Mouse (Mus musculus) forebrain, embryonic 16.5 days (tissue): Measurements from ENCODE around the gene Morf4l2. TPM values are rescaled to one million over a fixed set of nuclear protein-coding genes. Genes with fewer than 3 reads are reported as not detected.
A peak's percentile ranks its signal among the peaks of the same experiment; 100 is the strongest.

Source experiments
- ATAC-seq: fragments of 200-750 bp; cut with Nextera tagmentation; 2 replicates; pipeline ENCODE4 v1.8.0; 2017; ENCODE audit warnings: mild to moderate bottlenecking, moderate library complexity
- H3K27ac ChIP-seq: fragments of 300-500 bp; sonication (generic); 2 replicates; pipeline ENCODE4 v1.5.1; 2014; ENCODE audit warnings: low read length, control low read depth
- H3K27me3 ChIP-seq: fragments of 300-500 bp; sonication (generic); replicated peaks from 2 replicates; pipeline ENCODE4 v1.6.1; 2014; ENCODE audit warnings: low read length; ENCODE audit not compliant: control insufficient read depth, insufficient read depth
- H3K36me3 ChIP-seq: fragments of 300-500 bp; sonication (generic); 2 replicates; pipeline ENCODE4 v1.6.1; 2014; ENCODE audit not compliant: control insufficient read depth, insufficient read depth
- H3K4me1 ChIP-seq: fragments of 300-500 bp; sonication (generic); replicated peaks from 2 replicates; pipeline ENCODE4 v1.6.1; 2014; ENCODE audit warnings: low read length; ENCODE audit not compliant: control insufficient read depth, insufficient read depth
- H3K4me2 ChIP-seq: fragments of 300-500 bp; sonication (generic); 2 replicates; pipeline ENCODE4 v1.6.1; 2014; ENCODE audit warnings: mild to moderate bottlenecking, low read length, control low read depth
- H3K4me3 ChIP-seq: fragments of 300-500 bp; sonication (generic); replicated peaks from 2 replicates; pipeline ENCODE4 v1.5.1; 2014; ENCODE audit warnings: mild to moderate bottlenecking, low read length, control low read depth
- H3K9ac ChIP-seq: fragments of 300-500 bp; sonication (generic); replicated peaks from 2 replicates; pipeline ENCODE4 v1.6.1; 2014; ENCODE audit warnings: low read depth, low read length, control low read depth
- H3K9me3 ChIP-seq: fragments of 300-500 bp; sonication (generic); 2 replicates; pipeline ENCODE4 v1.6.1; 2016; ENCODE audit warnings: low read length; ENCODE audit not compliant: control insufficient read depth
- WGBS: fragments of 180-500 bp; shearing (Covaris S2); extraction: QIAGEN DNeasy Blood & Tissue Kit; methylation state at CpG from one replicate; pipeline ENCODE4 v1.1.7; 2014; 5-methylcytosine and 5-hydroxymethylcytosine counted together
- polyA plus RNA-seq: library from polyadenylated mRNA; unstranded; fragments of >200 nt; fragmentation: Nextera tagmentation; extraction: Ambion mirVana; gene quantifications from 2 replicates; pipeline ENCODE4 v1.2.1, GENCODE M21; 2015

Morf4l2 gene
- 581 and 603 TPM in 2 replicates for polyA plus RNA-seq

GRCm38 (mm10) chrX:136743459-136743858, at the start of gene Morf4l2:
Gene Morf4l2, minus strand, starts transcription at chrX:136743690.
- H3K4me3 ChIP-seq: peak within 1 kb of the TSS; percentile 52
- no peak for ATAC-seq
- peaks cover 8% of the 10 kb centered on the region for H3K4me1 ChIP-seq
- peak within 1 kb of the TSS; percentile 94 for H3K27ac ChIP-seq
- H3K9me3 ChIP-seq: no peaks in the 10 kb centered on the region
- H3K9ac ChIP-seq: peak within 1 kb of the TSS; percentile 56; the same call in 1 of the 2 replicates
- 87% methylated on average over 12 of the region's 12 CpGs for WGBS
- H3K4me2 ChIP-seq: peak within 1 kb of the TSS; percentile 63
- no peaks in the 10 kb centered on the region; the same call in 1 of the 2 replicates for H3K36me3 ChIP-seq
- no peaks in the 10 kb centered on the region for H3K27me3 ChIP-seq

- no peak overlapping the region for H3K27ac ChIP-seq
- H3K4me1 ChIP-seq: no peaks in the 10 kb centered on the region
- no peaks in the 10 kb centered on the region for H3K9me3 ChIP-seq
- ATAC-seq: no peak
- H3K4me2 ChIP-seq: no peak overlapping the region
- no peaks in the 10 kb centered on the region for H3K27me3 ChIP-seq
- H3K9ac ChIP-seq: no peak overlapping the region
- WGBS: 82% methylated on average over 4 of the region's 4 CpGs
- no peak overlapping the region for H3K4me3 ChIP-seq
- no peaks in the 10 kb centered on the region for H3K36me3 ChIP-seq
Measured at GRCm38 (mm10) chrX:136789446-136789845, 46.0 kb upstream of the Morf4l2 start.

- no peaks in the 10 kb centered on the region; the same call in 1 of the 2 replicates for H3K27me3 ChIP-seq
- no peak within 1 kb of the TSS for H3K4me2 ChIP-seq
- H3K36me3 ChIP-seq: no peaks in the 10 kb centered on the region
- no peak within 1 kb of the TSS for H3K9ac ChIP-seq
- peaks cover 2% of the 10 kb centered on the region; the same call in 1 of the 2 replicates for H3K4me1 ChIP-seq
- H3K27ac ChIP-seq: no peak within 1 kb of the TSS
- whole genome bisulfite sequencing: 76% methylated on average over 3 of the region's 3 CpGs
- ATAC-seq: no peak
- H3K4me3 ChIP-seq: no peak within 1 kb of the TSS
- no peaks in the 10 kb centered on the region for H3K9me3 ChIP-seq
Measured at GRCm38 (mm10) chrX:136780041-136780440, 36.6 kb upstream of the Morf4l2 start, which contains the start of gene Glra4. Gene Glra4, minus strand, starts transcription at chrX:136780141.

GRCm38 (mm10) chrX:136779262-136779661, 35.8 kb upstream of the Morf4l2 start:
- no peaks in the 10 kb centered on the region for H3K9me3 ChIP-seq
- no peak overlapping the region for H3K27ac ChIP-seq
- WGBS: 56% methylated on average over 2 of the region's 2 CpGs
- H3K4me2 ChIP-seq: no peak overlapping the region
- H3K36me3 ChIP-seq: no peaks in the 10 kb centered on the region
- H3K9ac ChIP-seq: no peak overlapping the region
- ATAC-seq: no peak
- H3K27me3 ChIP-seq: no peaks in the 10 kb centered on the region; the same call in 1 of the 2 replicates
- H3K4me1 ChIP-seq: peaks cover 2% of the 10 kb centered on the region; the same call in 1 of the 2 replicates
- no peak overlapping the region for H3K4me3 ChIP-seq

DNA sequence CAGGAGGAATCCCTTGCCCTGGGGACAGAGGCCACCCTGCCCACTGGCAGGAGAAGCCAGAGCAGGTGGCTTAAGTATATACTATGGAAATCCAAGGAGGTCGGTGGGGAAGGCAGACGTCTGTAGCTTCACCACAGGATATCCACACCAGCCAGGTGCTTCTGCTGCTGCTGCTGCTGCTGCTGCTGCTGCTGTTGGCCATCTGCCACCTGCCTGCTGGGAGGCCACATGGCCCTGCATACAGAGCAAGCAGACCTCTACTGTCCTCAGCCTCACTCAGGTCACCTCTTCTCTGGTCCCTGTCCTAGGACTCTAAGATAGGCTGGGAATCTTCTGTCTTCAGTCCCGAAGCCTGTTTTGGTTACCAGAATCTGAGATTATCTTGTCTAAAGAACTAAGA, 34.6 kb upstream of the Morf4l2 start:
- H3K27ac ChIP-seq: no peak overlapping the region
- peaks cover 2% of the 10 kb centered on the region; the same call in 1 of the 2 replicates for H3K4me1 ChIP-seq
- 84% methylated on average over 3 of the region's 3 CpGs for WGBS

DNA sequence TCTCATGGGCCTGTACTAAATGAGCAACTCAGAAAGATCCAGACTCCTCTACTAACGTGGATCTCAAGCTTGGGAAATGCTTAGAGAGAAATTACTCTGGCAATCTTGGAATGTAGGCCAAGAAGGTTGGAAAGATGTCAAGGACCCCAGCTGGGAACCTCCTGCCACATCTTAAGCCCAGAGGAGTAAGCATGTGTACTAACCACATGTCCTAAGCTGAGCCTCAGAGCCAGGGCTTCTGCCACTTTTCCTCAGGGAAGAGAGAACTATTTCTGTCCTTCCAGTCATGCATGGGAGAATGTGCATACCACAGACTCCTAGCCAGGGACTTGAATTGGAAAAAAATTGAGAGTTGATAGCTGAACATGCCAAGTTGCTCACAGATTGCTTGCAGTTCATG, 29.5 kb upstream of the Morf4l2 start:
- Histone ChIP-seq H3K9ac (no peak overlapping the region), H3K4me1 (no peaks in the 10 kb centered on the region), H3K9me3 (no peaks in the 10 kb centered on the region), H3K4me3 (no peak overlapping the region), H3K27ac (no peak overlapping the region), H3K4me2 (no peak overlapping the region), H3K36me3 (no peaks in the 10 kb centered on the region), H3K27me3 (no peaks in the 10 kb centered on the region)
- no peak for ATAC-seq
- WGBS: 63% methylated on average over 1 of the region's 1 CpGs

More for the DNA sequence above, 34.6 kb upstream of the Morf4l2 start:
- Histone ChIP-seq H3K9me3 (no peaks in the 10 kb centered on the region), H3K4me2 (no peak overlapping the region), H3K27me3 (no peaks in the 10 kb centered on the region; the same call in 1 of the 2 replicates), H3K9ac (no peak overlapping the region), H3K36me3 (no peaks in the 10 kb centered on the region), H3K4me3 (no peak overlapping the region)
- ATAC-seq: no peak

DNA sequence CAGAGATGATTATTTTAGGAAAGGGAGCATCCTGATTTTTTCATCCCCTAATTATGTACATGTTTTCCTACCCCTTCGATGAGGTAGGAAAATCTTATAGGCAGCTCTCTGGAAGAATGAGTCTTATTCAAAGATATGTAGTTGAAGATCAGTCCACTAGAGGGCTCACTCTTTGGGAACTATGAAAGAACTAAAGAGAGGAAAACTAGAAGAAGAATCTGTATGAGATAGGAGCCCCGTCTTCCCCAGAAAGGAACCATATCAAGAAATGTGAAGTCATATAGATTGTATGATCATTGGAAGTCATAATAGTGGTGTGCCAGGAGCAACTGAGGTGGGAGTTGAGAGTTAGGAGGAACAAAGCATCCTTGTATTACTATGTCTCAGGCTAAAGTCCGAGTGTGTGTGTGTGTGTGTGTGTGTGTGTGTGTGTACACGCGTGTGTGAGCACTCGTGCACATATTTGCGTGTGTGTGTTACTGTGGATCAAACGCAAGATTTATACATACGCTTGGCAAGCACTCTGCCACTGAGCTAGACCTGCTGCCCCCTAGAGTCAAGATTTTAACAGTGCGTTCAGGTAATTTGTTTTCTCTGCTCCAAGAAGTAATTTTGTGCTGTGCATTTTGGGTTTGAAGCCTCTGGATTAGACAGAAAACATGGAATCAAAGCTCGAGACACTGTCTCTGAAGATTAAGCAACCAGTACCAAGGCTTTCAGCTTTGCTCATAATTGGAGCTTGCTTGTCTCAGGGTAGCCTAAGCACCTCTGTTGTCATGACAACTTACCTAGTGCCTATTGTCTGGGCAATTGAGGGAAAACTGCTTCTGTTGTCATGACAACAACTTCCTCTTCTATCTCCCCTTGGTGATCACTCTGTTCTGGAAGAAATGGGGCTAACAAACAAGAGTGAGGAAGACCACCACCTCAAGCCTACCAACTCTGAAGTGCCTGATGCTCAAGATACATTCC, 17.9 kb upstream of the Morf4l2 start:
- Histone ChIP-seq H3K9ac (no peak overlapping the region), H3K4me2 (no peak overlapping the region), H3K4me3 (no peak overlapping the region), H3K4me1 (no peaks in the 10 kb centered on the region), H3K27me3 (no peaks in the 10 kb centered on the region), H3K27ac (no peak overlapping the region), H3K9me3 (no peaks in the 10 kb centered on the region), H3K36me3 (no peaks in the 10 kb centered on the region; the same call in 1 of the 2 replicates)
- WGBS: 61% methylated on average over 11 of the region's 11 CpGs
- ATAC-seq: peak; percentile 63; the same call in 1 of the 2 replicates

GRCm38 (mm10) chrX:136755464-136755863, 12.0 kb upstream of the Morf4l2 start:
- no peak overlapping the region for H3K4me3 ChIP-seq
- no peaks in the 10 kb centered on the region for H3K4me1 ChIP-seq
- no peak overlapping the region for H3K9ac ChIP-seq
- 96% methylated on average over 3 of the region's 3 CpGs for WGBS
- ATAC-seq: no peak
- H3K4me2 ChIP-seq: no peak overlapping the region
- no peaks in the 10 kb centered on the region for H3K9me3 ChIP-seq
- H3K36me3 ChIP-seq: no peaks in the 10 kb centered on the region; the same call in 1 of the 2 replicates
- H3K27ac ChIP-seq: no peak overlapping the region
- H3K27me3 ChIP-seq: no peaks in the 10 kb centered on the region

- Histone ChIP-seq H3K27me3 (no peaks in the 10 kb centered on the region), H3K27ac (no peak overlapping the region), H3K4me1 (no peaks in the 10 kb centered on the region), H3K9ac (no peak overlapping the region), H3K4me3 (no peak overlapping the region), H3K9me3 (no peaks in the 10 kb centered on the region), H3K36me3 (no peaks in the 10 kb centered on the region; the same call in 1 of the 2 replicates), H3K4me2 (no peak overlapping the region)
- no peak for ATAC-seq
- WGBS: 73% methylated on average over 4 of the region's 4 CpGs
Measured at GRCm38 (mm10) chrX:136749329-136749728, 5.8 kb upstream of the Morf4l2 start.
